Mouse (Mus musculus): Measurements from ENCODE around the gene Eef2.

DNA sequence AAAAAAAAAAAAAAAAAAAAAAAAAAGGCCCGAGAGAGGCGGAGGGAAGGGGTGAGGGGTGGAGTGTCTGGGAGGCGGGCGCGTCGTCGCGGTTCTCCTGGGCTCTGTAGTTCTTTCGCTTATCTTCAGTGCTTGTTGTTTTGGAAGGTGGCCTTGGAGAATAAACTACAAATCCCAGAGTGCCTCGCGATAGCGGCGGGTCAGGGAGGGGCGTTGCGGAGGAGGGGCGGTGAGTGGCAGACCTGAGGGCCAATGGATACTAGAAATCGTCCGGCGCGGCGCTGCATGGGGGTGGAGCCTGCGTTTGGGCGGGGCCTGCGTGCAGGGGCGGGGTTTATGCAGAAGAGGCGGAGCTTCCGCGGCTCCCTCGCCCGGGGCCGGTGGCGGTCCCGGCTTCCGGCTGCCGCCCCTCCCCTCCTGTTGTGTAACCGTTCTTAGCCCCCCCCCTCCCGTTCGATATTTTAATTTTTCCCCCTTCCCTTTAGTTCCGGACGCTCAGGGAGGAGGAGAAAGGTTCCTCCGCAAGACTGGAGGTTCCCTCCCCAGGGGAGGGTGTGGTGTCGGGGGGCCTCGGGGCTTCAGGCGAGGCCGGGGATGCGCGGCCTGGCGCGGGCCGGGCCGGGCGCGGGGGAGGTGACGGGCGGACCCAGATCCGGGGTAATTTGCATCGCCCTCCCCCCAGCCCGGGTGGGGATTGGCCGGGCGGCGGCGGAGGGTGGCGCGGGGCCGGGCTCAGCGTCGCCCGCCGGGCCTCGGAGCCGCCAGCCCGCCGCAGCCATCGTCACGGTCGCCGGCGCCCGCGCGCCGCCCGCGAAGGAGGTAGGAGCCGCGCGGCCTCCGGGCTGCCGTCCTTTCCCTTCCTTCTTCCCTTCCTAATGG lies 38.9 kb upstream of the Eef2 start:
- no peak for TF ChIP-seq USF1 (IDR thresholded peaks at IDR 0.05; ENCODE audit: low read depth)
- no peak for TF ChIP-seq MYOG (IDR thresholded peaks at IDR 0.05; ENCODE audit: control insufficient read depth in 1 of 3, insufficient read depth in 1 of 3, insufficient read length in 2 of 3, low read depth in 2 of 3)
- peak; percentile 82 for TF ChIP-seq POLR2A (IDR thresholded peaks at IDR 0.05; ENCODE audit: insufficient read length, low read depth)
- no peak for TF ChIP-seq REST (IDR thresholded peaks at IDR 0.05; ENCODE audit: insufficient read depth, insufficient read length)
- peak; percentile 74 for TF ChIP-seq SRF (IDR thresholded peaks at IDR 0.05; ENCODE audit: control insufficient read depth, insufficient read length, low read depth)
- TF ChIP-seq MAX (IDR thresholded peaks at IDR 0.05; ENCODE audit: low read depth) = no peak
- TF ChIP-seq E2F4 (IDR thresholded peaks at IDR 0.05; ENCODE audit: insufficient read depth) = no peak
- no peak for TF ChIP-seq TCF12 (IDR thresholded peaks at IDR 0.05; ENCODE audit: insufficient read depth, poor library complexity, severe bottlenecking)
- no peak for TF ChIP-seq MYOD1 (IDR thresholded peaks at IDR 0.05; ENCODE audit: control insufficient read depth in 1 of 3, insufficient read length in 2 of 3, low read depth in 2 of 3)
- TF ChIP-seq CEBPB (IDR thresholded peaks at IDR 0.05; ENCODE audit: insufficient read depth, poor library complexity, severe bottlenecking) = peak; percentile 62; the same call in 1 of the 2 replicates
- TF ChIP-seq POLR2AphosphoS2 (IDR thresholded peaks at IDR 0.05; ENCODE audit: insufficient read length, low read depth) = peak; percentile 74
- no peak for TF ChIP-seq TCF3 (IDR thresholded peaks at IDR 0.05; ENCODE audit: insufficient read length, low read depth)
